Mouse (Mus musculus): Measurements from ENCODE around the gene Tbk1. TPM values are rescaled to one million over a fixed set of nuclear protein-coding genes. Genes with fewer than 3 reads are reported as not detected.

Tbk1 gene
- polyA plus RNA-seq, 1 experiment: 41.5 TPM

GRCm38 (mm10) chr10:121580381-121580780 lies 6.2 kb downstream of the Tbk1 start:
- Histone ChIP-seq H3K4me3 (ENCODE audit: insufficient read depth, low read length) (no peak overlapping the region), H3K27ac (ENCODE audit: insufficient read depth, low read length) (no peak overlapping the region), H3K4me1 (ENCODE audit: control insufficient read depth, insufficient read depth, low read length) (peaks cover 3% of the 10 kb centered on the region; the same call in 1 of the 2 replicates)
- TF ChIP-seq CTCF (IDR thresholded peaks at IDR 0.05; ENCODE audit: extremely low read depth, insufficient read depth, low read length) (no peak), POLR2A (IDR thresholded peaks at IDR 0.05; ENCODE audit: extremely low read depth, insufficient read depth, low read length) (no peak)

GRCm38 (mm10) chr10:121576372-121576771 lies 10.2 kb downstream of the Tbk1 start:
- Histone ChIP-seq H3K4me3 (ENCODE audit: insufficient read depth, low read length) (no peak overlapping the region), H3K4me1 (ENCODE audit: control insufficient read depth, insufficient read depth, low read length) (no peaks in the 10 kb centered on the region), H3K27ac (ENCODE audit: insufficient read depth, low read length) (no peak overlapping the region)
- TF ChIP-seq CTCF (IDR thresholded peaks at IDR 0.05; ENCODE audit: extremely low read depth, insufficient read depth, low read length) (no peak), POLR2A (IDR thresholded peaks at IDR 0.05; ENCODE audit: extremely low read depth, insufficient read depth, low read length) (no peak)

GRCm38 (mm10) chr10:121571511-121572147 lies 15.0 kb downstream of the Tbk1 start:
- H3K27ac ChIP-seq (ENCODE audit: insufficient read depth, low read length): no peak overlapping the region
- no peaks in the 10 kb centered on the region for H3K4me1 ChIP-seq (ENCODE audit: control insufficient read depth, insufficient read depth, low read length)
- no peak for TF ChIP-seq CTCF (IDR thresholded peaks at IDR 0.05; ENCODE audit: extremely low read depth, insufficient read depth, low read length)
- no peak for TF ChIP-seq POLR2A (IDR thresholded peaks at IDR 0.05; ENCODE audit: extremely low read depth, insufficient read depth, low read length)

GRCm38 (mm10) chr10:121571031-121571430 lies 15.6 kb downstream of the Tbk1 start:
- TF ChIP-seq POLR2A (IDR thresholded peaks at IDR 0.05; ENCODE audit: extremely low read depth, insufficient read depth, low read length) (no peak), CTCF (IDR thresholded peaks at IDR 0.05; ENCODE audit: extremely low read depth, insufficient read depth, low read length) (no peak)
- H3K4me3 ChIP-seq (ENCODE audit: insufficient read depth, low read length): no peak overlapping the region
- H3K27ac ChIP-seq (ENCODE audit: insufficient read depth, low read length): no peak overlapping the region
- H3K4me1 ChIP-seq (ENCODE audit: control insufficient read depth, insufficient read depth, low read length): no peaks in the 10 kb centered on the region

More at GRCm38 (mm10) chr10:121571511-121572147, 15.0 kb downstream of the Tbk1 start:
- no peak overlapping the region for H3K4me3 ChIP-seq (ENCODE audit: insufficient read depth, low read length)

GRCm38 (mm10) chr10:121569796-121570195 lies 16.8 kb downstream of the Tbk1 start:
- Histone ChIP-seq H3K27ac (ENCODE audit: insufficient read depth, low read length) (no peak overlapping the region), H3K4me3 (ENCODE audit: insufficient read depth, low read length) (no peak overlapping the region)
- TF ChIP-seq CTCF (IDR thresholded peaks at IDR 0.05; ENCODE audit: extremely low read depth, insufficient read depth, low read length): no peak
- TF ChIP-seq POLR2A (IDR thresholded peaks at IDR 0.05; ENCODE audit: extremely low read depth, insufficient read depth, low read length): no peak

GRCm38 (mm10) chr10:121569001-121569589 lies 17.5 kb downstream of the Tbk1 start:
- no peak for TF ChIP-seq POLR2A (IDR thresholded peaks at IDR 0.05; ENCODE audit: extremely low read depth, insufficient read depth, low read length)
- no peak for TF ChIP-seq CTCF (IDR thresholded peaks at IDR 0.05; ENCODE audit: extremely low read depth, insufficient read depth, low read length)
- no peaks in the 10 kb centered on the region for H3K4me1 ChIP-seq (ENCODE audit: control insufficient read depth, insufficient read depth, low read length)
- H3K4me3 ChIP-seq (ENCODE audit: insufficient read depth, low read length): no peak overlapping the region
- no peak overlapping the region for H3K27ac ChIP-seq (ENCODE audit: insufficient read depth, low read length)

More at GRCm38 (mm10) chr10:121569796-121570195, 16.8 kb downstream of the Tbk1 start:
- H3K4me1 ChIP-seq (ENCODE audit: control insufficient read depth, insufficient read depth, low read length): no peaks in the 10 kb centered on the region

GRCm38 (mm10) chr10:121568534-121568933 lies 18.1 kb downstream of the Tbk1 start:
- no peak overlapping the region for H3K4me3 ChIP-seq (ENCODE audit: insufficient read depth, low read length)

GRCm38 (mm10) chr10:121568026-121568425 lies 18.6 kb downstream of the Tbk1 start:
- H3K4me3 ChIP-seq (ENCODE audit: insufficient read depth, low read length): no peak overlapping the region

More at GRCm38 (mm10) chr10:121568534-121568933, 18.1 kb downstream of the Tbk1 start:
- Histone ChIP-seq H3K27ac (ENCODE audit: insufficient read depth, low read length) (no peak overlapping the region), H3K4me1 (ENCODE audit: control insufficient read depth, insufficient read depth, low read length) (no peaks in the 10 kb centered on the region)
- TF ChIP-seq POLR2A (IDR thresholded peaks at IDR 0.05; ENCODE audit: extremely low read depth, insufficient read depth, low read length) (no peak), CTCF (IDR thresholded peaks at IDR 0.05; ENCODE audit: extremely low read depth, insufficient read depth, low read length) (no peak)

GRCm38 (mm10) chr10:121564447-121564846 lies 22.1 kb downstream of the Tbk1 start:
- Histone ChIP-seq H3K4me3 (ENCODE audit: insufficient read depth, low read length) (no peak overlapping the region), H3K27ac (ENCODE audit: insufficient read depth, low read length) (no peak overlapping the region), H3K4me1 (ENCODE audit: control insufficient read depth, insufficient read depth, low read length) (no peaks in the 10 kb centered on the region)
- TF ChIP-seq POLR2A (IDR thresholded peaks at IDR 0.05; ENCODE audit: extremely low read depth, insufficient read depth, low read length) (no peak), CTCF (IDR thresholded peaks at IDR 0.05; ENCODE audit: extremely low read depth, insufficient read depth, low read length) (no peak)

More at GRCm38 (mm10) chr10:121568026-121568425, 18.6 kb downstream of the Tbk1 start:
- TF ChIP-seq POLR2A (IDR thresholded peaks at IDR 0.05; ENCODE audit: extremely low read depth, insufficient read depth, low read length) (no peak), CTCF (IDR thresholded peaks at IDR 0.05; ENCODE audit: extremely low read depth, insufficient read depth, low read length) (no peak)
- H3K4me1 ChIP-seq (ENCODE audit: control insufficient read depth, insufficient read depth, low read length): no peaks in the 10 kb centered on the region
- H3K27ac ChIP-seq (ENCODE audit: insufficient read depth, low read length): no peak overlapping the region

- TF ChIP-seq POLR2A (IDR thresholded peaks at IDR 0.05; ENCODE audit: extremely low read depth, insufficient read depth, low read length) (no peak), CTCF (IDR thresholded peaks at IDR 0.05; ENCODE audit: extremely low read depth, insufficient read depth, low read length) (no peak)
- Histone ChIP-seq H3K4me3 (ENCODE audit: insufficient read depth, low read length) (no peak overlapping the region), H3K4me1 (ENCODE audit: control insufficient read depth, insufficient read depth, low read length) (peaks cover 5% of the 10 kb centered on the region), H3K27ac (ENCODE audit: insufficient read depth, low read length) (no peak overlapping the region)
Measured at GRCm38 (mm10) chr10:121558231-121558630, 28.4 kb downstream of the Tbk1 start.
